Mouse (Mus musculus) midbrain, embryonic 12.5 days (tissue): Measurements from ENCODE around the gene Dctpp1. TPM values are rescaled to one million over a fixed set of nuclear protein-coding genes. Genes with fewer than 3 reads are reported as not detected.
A peak's percentile ranks its signal among the peaks of the same experiment; 100 is the strongest.

ENCODE experiments used
- ATAC-seq: fragments of 200-750 bp; cut with Nextera tagmentation; 2 replicates; pipeline ENCODE4 v1.8.0; 2017; ENCODE audit warnings: low read depth, moderate TSS enrichment, moderate library complexity; ENCODE audit not compliant: low FRiP score
- H3K27ac ChIP-seq: fragments of 300-500 bp; sonication (generic); replicated peaks from 2 replicates; pipeline ENCODE4 v1.5.1; 2016; ENCODE audit warnings: mild to moderate bottlenecking
- H3K27me3 ChIP-seq: fragments of 300-500 bp; sonication (generic); 2 replicates; pipeline ENCODE4 v1.6.1; 2016; ENCODE audit warnings: mild to moderate bottlenecking
- H3K36me3 ChIP-seq: fragments of 300-500 bp; sonication (generic); 2 replicates; pipeline ENCODE4 v1.6.1; 2016
- H3K4me1 ChIP-seq: fragments of 300-500 bp; sonication (generic); 2 replicates; pipeline ENCODE4 v1.6.1; 2016
- H3K4me2 ChIP-seq: fragments of 300-500 bp; sonication (generic); replicated peaks from 2 replicates; pipeline ENCODE4 v1.6.1; 2016; ENCODE audit warnings: mild to moderate bottlenecking, moderate library complexity
- H3K4me3 ChIP-seq: fragments of 300-500 bp; sonication (generic); 2 replicates; pipeline ENCODE4 v1.5.1; 2016; ENCODE audit warnings: mild to moderate bottlenecking
- H3K9ac ChIP-seq: fragments of 300-500 bp; sonication (generic); replicated peaks from 2 replicates; pipeline ENCODE4 v1.6.1; 2016; ENCODE audit warnings: mild to moderate bottlenecking, moderate library complexity
- H3K9me3 ChIP-seq: fragments of 300-500 bp; sonication (generic); 2 replicates; pipeline ENCODE4 v1.6.1; 2016; ENCODE audit warnings: mild to moderate bottlenecking
- WGBS: fragments of 180-500 bp; shearing (Covaris S2); methylation state at CpG from one replicate; pipeline ENCODE4 v1.1.7; 2016; 5-methylcytosine and 5-hydroxymethylcytosine counted together
- polyA plus RNA-seq: library from polyadenylated mRNA; unstranded; fragments of >200 nt; fragmentation: Nextera tagmentation; extraction: Ambion mirVana; gene quantifications from 2 replicates; pipeline ENCODE4 v1.2.1, GENCODE M21; 2016

Dctpp1 gene
- polyA plus RNA-seq, 1 experiment from 2014 or later = 174 TPM

- peak; percentile 97 for ATAC-seq
- Histone ChIP-seq H3K9me3 (no peaks in the 10 kb centered on the region), H3K27me3 (no peaks in the 10 kb centered on the region), H3K9ac (peak within 1 kb of the TSS; percentile 82), H3K4me3 (peak within 1 kb of the TSS; percentile 60), H3K36me3 (peaks cover 14% of the 10 kb centered on the region), H3K4me2 (peak within 1 kb of the TSS; percentile 78), H3K27ac (peak within 1 kb of the TSS; percentile 83), H3K4me1 (peaks cover 28% of the 10 kb centered on the region)
- 1% methylated on average over 39 of the region's 56 CpGs for WGBS
These were observed 16.4 kb downstream of the Dctpp1 start, which contains the start of gene Zfp771 for GRCm38 (mm10) chr7:127243870-127244657. Gene Zfp771, plus strand, starts transcription at chr7:127244274.

GRCm38 (mm10) chr7:127243361-127243867 is 17.1 kb downstream of the Dctpp1 start:
- ATAC-seq = no peak

GRCm38 (mm10) chr7:127234777-127235176 is 25.7 kb downstream of the Dctpp1 start:
- peaks cover 58% of the 10 kb centered on the region for H3K36me3 ChIP-seq
- WGBS = 99% methylated on average over 2 of the region's 2 CpGs
- no peak for ATAC-seq
- no peak overlapping the region; the same call in 1 of the 2 replicates for H3K9ac ChIP-seq
- H3K27me3 ChIP-seq = no peaks in the 10 kb centered on the region
- peaks cover 30% of the 10 kb centered on the region for H3K4me1 ChIP-seq
- H3K4me3 ChIP-seq = peak overlapping the region; percentile 91
- peak overlapping the region; percentile 84 for H3K4me2 ChIP-seq
- no peaks in the 10 kb centered on the region for H3K9me3 ChIP-seq
- H3K27ac ChIP-seq = no peak overlapping the region

More at GRCm38 (mm10) chr7:127243361-127243867, 17.1 kb downstream of the Dctpp1 start:
- 48% methylated on average over 2 of the region's 2 CpGs for WGBS
- peak overlapping the region; percentile 83 for H3K27ac ChIP-seq
- no peaks in the 10 kb centered on the region for H3K9me3 ChIP-seq
- H3K36me3 ChIP-seq = peaks cover 20% of the 10 kb centered on the region
- H3K4me1 ChIP-seq = peaks cover 28% of the 10 kb centered on the region
- H3K4me3 ChIP-seq = peak overlapping the region; percentile 60
- peak overlapping the region; percentile 82 for H3K9ac ChIP-seq
- H3K27me3 ChIP-seq = no peaks in the 10 kb centered on the region
- peak overlapping the region; percentile 78 for H3K4me2 ChIP-seq

- H3K36me3 ChIP-seq = peaks cover 59% of the 10 kb centered on the region
- H3K27me3 ChIP-seq = no peaks in the 10 kb centered on the region
- whole genome bisulfite sequencing = 6% methylated on average over 9 of the region's 9 CpGs
- peak overlapping the region; percentile 94 for H3K9ac ChIP-seq
- peak overlapping the region; percentile 84 for H3K4me2 ChIP-seq
- ATAC-seq = no peak
- peaks cover 31% of the 10 kb centered on the region for H3K4me1 ChIP-seq
- H3K9me3 ChIP-seq = no peaks in the 10 kb centered on the region
- H3K4me3 ChIP-seq = peak overlapping the region; percentile 91
- peak overlapping the region; percentile 100 for H3K27ac ChIP-seq
These were observed 26.7 kb downstream of the Dctpp1 start for GRCm38 (mm10) chr7:127233765-127234164.

GRCm38 (mm10) chr7:127233368-127233749 is 27.1 kb downstream of the Dctpp1 start:
- peaks cover 31% of the 10 kb centered on the region for H3K4me1 ChIP-seq
- peaks cover 57% of the 10 kb centered on the region for H3K36me3 ChIP-seq
- H3K9ac ChIP-seq = peak overlapping the region; percentile 94
- H3K9me3 ChIP-seq = no peaks in the 10 kb centered on the region
- whole genome bisulfite sequencing = under 1% methylated on average over 27 of the region's 27 CpGs
- H3K4me2 ChIP-seq = peak overlapping the region; percentile 84
- H3K4me3 ChIP-seq = peak overlapping the region; percentile 91
- peak overlapping the region; percentile 100 for H3K27ac ChIP-seq
- no peaks in the 10 kb centered on the region for H3K27me3 ChIP-seq
- ATAC-seq = peak; percentile 20

GRCm38 (mm10) chr7:127232622-127233367 is 27.7 kb downstream of the Dctpp1 start, which contains the start of the genes Zfp553 and Sept1:
Gene Zfp553, plus strand, starts transcription at chr7:127233061.
Gene Sept1, minus strand, starts transcription at chr7:127233130.
- Histone ChIP-seq H3K36me3 (peaks cover 51% of the 10 kb centered on the region), H3K4me1 (peaks cover 31% of the 10 kb centered on the region), H3K9me3 (no peaks in the 10 kb centered on the region), H3K9ac (peak within 1 kb of the TSS; percentile 94), H3K4me2 (peak within 1 kb of the TSS; percentile 84), H3K27ac (peak within 1 kb of the TSS; percentile 100), H3K4me3 (peak within 1 kb of the TSS; percentile 91), H3K27me3 (no peaks in the 10 kb centered on the region)
- under 1% methylated on average over 64 of the region's 64 CpGs for WGBS
- peak; percentile 91 for ATAC-seq

- WGBS = 8% methylated on average over 20 of the region's 20 CpGs
These were observed 28.5 kb downstream of the Dctpp1 start for GRCm38 (mm10) chr7:127231826-127232621.

GRCm38 (mm10) chr7:127231376-127231775 is 29.1 kb downstream of the Dctpp1 start:
- WGBS = 80% methylated on average over 3 of the region's 3 CpGs
- H3K9me3 ChIP-seq = no peaks in the 10 kb centered on the region
- H3K36me3 ChIP-seq = peaks cover 43% of the 10 kb centered on the region
- no peaks in the 10 kb centered on the region for H3K27me3 ChIP-seq
- peak overlapping the region; percentile 100 for H3K27ac ChIP-seq
- peak overlapping the region; percentile 91 for H3K4me3 ChIP-seq
- H3K9ac ChIP-seq = peak overlapping the region; percentile 94
- peaks cover 31% of the 10 kb centered on the region for H3K4me1 ChIP-seq
- H3K4me2 ChIP-seq = peak overlapping the region; percentile 84
- ATAC-seq = no peak

More at GRCm38 (mm10) chr7:127231826-127232621, 28.5 kb downstream of the Dctpp1 start:
- Histone ChIP-seq H3K36me3 (peaks cover 49% of the 10 kb centered on the region), H3K27me3 (no peaks in the 10 kb centered on the region), H3K9ac (peak overlapping the region; percentile 94), H3K9me3 (no peaks in the 10 kb centered on the region), H3K27ac (peak overlapping the region; percentile 100), H3K4me1 (peaks cover 31% of the 10 kb centered on the region), H3K4me2 (peak overlapping the region; percentile 84), H3K4me3 (peak overlapping the region; percentile 91)
- no peak for ATAC-seq

- WGBS = 68% methylated on average over 4 of the region's 4 CpGs
- Histone ChIP-seq H3K36me3 (peaks cover 28% of the 10 kb centered on the region; the same call in 1 of the 2 replicates), H3K4me3 (no peak overlapping the region), H3K9me3 (no peaks in the 10 kb centered on the region), H3K4me2 (no peak overlapping the region), H3K9ac (no peak overlapping the region), H3K4me1 (peaks cover 21% of the 10 kb centered on the region), H3K27me3 (no peaks in the 10 kb centered on the region), H3K27ac (no peak overlapping the region)
- no peak for ATAC-seq
These were observed 31.8 kb downstream of the Dctpp1 start for GRCm38 (mm10) chr7:127228615-127229303.

GRCm38 (mm10) chr7:127225147-127225995 is 35.1 kb downstream of the Dctpp1 start:
- H3K27ac ChIP-seq = no peak overlapping the region
- H3K4me2 ChIP-seq = no peak overlapping the region
- H3K4me1 ChIP-seq = peaks cover 7% of the 10 kb centered on the region
- no peaks in the 10 kb centered on the region for H3K27me3 ChIP-seq
- no peak overlapping the region for H3K4me3 ChIP-seq
- H3K9me3 ChIP-seq = no peaks in the 10 kb centered on the region
- 91% methylated on average over 11 of the region's 11 CpGs for WGBS
- H3K36me3 ChIP-seq = peaks cover 26% of the 10 kb centered on the region; the same call in 1 of the 2 replicates
- H3K9ac ChIP-seq = no peak overlapping the region
- no peak for ATAC-seq
